Mouse (Mus musculus): ENCODE results near the gene Wnt9a.
"Not testable (repeated sequence)": the region's sequence is repeated elsewhere in the genome, so short reads cannot be mapped to it uniquely, and the experiment has no call there.

The Wnt9a gene

DNA sequence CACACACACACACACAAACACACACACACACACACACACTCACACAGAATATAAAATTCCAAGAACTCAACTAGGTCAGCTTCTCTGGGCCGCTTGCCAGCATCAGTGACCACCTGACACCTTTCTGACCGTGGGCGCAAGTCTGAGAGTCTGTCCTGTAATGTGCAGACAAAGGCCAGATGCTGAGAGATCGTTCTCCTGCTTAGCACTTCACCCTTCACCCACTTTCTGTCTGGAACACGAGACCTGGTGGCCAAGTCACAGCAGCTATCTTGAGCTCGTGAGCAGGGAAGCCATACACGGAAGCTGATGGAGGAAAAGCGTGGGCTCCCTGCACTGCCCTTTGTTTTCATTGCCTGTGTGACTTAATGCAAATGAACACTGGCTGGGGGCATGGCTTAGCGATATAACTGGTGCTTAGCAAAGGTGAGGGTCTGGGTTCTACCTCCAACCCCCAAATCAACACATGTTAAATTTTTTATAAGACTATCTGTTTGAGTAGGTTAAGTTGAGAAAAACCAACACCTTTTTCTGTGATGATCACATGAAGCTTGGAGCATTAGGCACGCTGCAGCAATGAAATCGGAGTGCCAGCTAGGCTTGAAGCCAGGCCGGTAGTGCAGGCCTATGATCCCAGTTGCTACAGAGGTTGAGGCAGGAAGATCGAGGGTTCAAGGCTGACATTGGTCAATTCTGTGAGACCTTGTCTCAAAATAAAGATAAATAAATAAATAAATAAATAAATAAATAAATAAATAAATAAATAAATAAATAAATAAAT lies 31.4 kb downstream of the Wnt9a start:
- no peak for DNase-seq

DNA sequence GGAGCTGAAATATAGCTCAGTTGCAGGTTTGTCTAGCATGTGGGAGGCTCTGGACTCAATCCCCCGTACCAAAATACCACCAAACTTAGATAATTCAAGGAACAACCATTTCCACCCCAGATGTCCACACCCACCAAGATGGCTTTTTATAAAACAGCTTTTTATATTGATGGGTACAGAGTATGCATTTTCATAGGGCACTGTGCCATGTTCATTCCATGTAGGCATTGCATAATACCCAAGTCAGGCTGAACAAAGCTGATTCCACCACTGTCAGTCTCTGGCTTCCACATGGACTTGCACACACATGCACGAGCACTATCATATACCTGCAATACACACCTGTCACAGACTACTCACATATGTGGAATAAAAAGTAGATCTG lies 32.0 kb downstream of the Wnt9a start:
- DNase-seq, result no peak

GRCm38 (mm10) chr11:59342956-59343355 lies 36.2 kb downstream of the Wnt9a start:
- DNase-seq, result no peak

DNA sequence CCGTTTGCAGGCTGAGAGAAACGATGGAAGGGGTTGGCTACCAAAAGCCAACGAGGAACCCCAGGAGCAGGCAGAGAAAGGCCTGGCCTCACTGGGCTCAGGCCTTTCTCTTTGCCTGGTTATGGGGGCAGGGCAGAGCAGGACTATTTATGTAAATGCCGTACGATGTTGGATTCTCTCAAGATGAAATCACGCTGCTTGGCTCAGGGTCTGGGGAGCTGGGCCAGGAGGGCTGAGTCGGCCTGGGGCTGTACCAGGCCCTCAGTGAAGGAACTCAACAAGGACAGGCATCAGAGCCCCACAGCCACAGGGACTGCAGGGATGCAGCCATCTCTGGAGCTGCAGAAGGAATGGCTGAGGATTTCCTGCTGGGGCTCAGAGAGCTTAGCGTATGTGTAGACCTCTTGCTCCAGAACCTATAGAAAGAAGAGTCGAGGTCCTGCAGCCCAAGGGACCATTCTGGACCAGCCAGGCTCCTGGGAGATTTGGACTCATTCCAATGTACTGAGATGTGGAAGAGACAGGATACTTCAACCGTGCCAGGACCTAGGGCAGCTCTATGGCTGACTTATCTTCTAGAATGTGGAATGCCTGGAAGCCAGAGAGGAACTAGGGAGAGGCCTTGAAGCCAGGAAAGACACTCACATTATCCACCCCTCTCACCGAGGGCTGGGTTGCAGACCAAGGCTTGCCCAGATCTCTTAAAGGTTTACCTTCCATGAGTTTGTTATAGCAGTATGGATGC lies 39.6 kb downstream of the Wnt9a start:
- DNase-seq, result no peak

- no peak for DNase-seq
These were observed 43.6 kb downstream of the Wnt9a start for GRCm38 (mm10) chr11:59350326-59350725.

DNA sequence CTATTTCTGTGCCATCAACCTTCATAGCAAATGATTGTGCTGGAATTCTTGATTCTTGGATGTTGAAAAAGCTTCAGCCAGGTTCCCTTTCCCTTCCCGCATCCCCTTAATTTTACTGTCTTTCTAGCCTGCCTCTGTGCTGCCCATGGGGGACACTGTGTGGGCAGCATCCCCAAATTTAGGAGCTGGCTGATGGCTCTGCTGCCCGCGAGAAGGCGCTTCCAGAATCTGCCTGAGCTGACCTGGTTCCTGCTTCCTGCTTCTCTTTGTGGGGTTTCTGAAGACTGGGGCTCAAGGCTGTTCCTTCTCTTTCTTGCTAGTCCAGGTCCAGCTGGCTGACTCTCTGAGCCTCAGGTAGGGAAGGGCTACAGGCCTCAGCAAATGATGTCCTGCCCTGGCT lies 48.1 kb downstream of the Wnt9a start:
- no peak for DNase-seq

DNA sequence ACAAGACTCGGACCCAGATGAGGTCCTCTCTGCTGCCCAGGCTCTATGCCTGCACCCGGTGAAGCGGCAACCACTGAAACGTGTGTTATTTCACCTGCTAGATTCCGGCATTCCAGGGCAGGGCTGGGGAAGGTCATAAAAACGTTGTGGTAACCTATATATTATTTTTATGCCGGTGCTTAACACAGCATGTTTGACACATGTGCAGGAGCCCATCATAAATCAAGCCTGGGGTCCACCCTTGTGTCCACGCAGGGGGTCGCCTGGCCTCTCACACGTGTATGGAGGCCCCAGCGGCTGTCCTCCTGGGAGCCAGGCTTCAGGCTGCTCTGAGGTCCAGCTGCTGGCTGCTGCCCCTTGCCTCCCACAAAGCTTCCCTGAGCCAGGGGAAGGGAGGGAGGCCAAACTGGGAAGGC lies 50.2 kb downstream of the Wnt9a start:
- no peak for DNase-seq

GRCm38 (mm10) chr11:59361291-59361690 lies 54.6 kb downstream of the Wnt9a start:
- DNase-seq, result no peak

- DNase-seq, result no peak
These were observed 57.3 kb downstream of the Wnt9a start for GRCm38 (mm10) chr11:59364007-59364406.

DNA sequence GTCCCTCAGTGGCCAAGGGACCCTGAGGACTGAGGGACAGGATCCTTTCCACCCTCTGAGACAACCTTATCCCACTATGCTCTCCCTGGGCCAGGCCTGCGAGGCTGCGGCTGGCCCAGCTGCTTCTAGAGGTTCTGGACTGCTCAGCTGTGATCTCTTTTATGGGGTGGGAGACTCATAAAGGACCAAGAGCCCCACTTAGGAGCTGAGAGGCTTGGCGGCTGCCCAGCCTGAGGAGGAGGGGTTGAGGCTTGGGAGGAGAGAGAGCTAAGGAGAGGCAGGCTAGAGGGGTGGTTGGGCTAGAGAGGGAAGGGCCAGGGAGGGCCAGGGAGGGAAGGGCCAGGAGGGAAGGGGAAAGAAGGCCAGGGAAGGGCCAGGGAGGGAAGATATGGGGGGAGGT lies 57.7 kb downstream of the Wnt9a start:
- DNase-seq, result no peak

DNA sequence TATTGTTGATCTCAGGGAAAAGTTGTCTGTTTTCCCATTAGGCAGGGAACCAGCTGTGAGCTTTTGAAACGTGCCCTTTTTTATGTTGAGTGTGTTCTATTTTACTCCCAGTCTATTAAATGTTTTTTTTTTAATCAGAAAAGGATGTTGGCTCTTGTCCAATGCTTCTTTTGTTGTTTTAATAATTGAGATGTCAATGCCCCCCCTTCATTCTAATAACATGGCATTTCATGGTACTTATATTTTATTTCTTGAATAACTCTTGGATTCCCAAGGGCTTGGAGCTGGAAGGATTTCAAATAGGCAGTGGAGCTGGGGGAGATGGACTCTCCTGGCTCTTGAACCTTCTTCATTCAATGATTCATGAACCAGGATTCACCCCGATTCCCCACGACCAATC lies 59.3 kb downstream of the Wnt9a start:
- no peak for DNase-seq

DNA sequence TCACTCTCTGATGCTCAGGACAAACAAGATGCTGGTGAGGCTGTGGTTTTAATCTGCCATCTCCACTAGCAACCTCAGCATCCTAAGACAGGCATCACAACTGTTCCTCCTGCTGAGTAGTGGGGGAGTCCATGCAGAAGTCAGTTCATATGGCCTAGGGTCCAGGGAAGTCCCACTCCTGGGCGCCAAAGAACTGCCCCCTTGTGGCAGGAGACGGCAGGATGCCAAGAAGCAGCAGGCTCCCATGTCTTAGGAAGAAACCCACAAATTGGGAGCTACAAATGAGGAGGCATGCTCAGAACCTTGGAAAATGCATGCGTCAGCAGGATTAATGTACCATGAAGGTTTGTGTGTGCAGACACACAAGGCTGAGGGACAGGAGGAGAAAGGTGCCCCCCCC lies 59.9 kb downstream of the Wnt9a start:
- DNase-seq, result no peak

GRCm38 (mm10) chr11:59367955-59368354 lies 61.2 kb downstream of the Wnt9a start:
- DNase-seq, result not testable (repeated sequence)

- DNase-seq, result no peak
These were observed 63.1 kb downstream of the Wnt9a start for GRCm38 (mm10) chr11:59369848-59370247.

GRCm38 (mm10) chr11:59375475-59375874 lies 68.7 kb downstream of the Wnt9a start, which contains the start of gene Prss38:
Gene Prss38 (minus strand): TSS chr11:59375657.
- no peak for DNase-seq

DNA sequence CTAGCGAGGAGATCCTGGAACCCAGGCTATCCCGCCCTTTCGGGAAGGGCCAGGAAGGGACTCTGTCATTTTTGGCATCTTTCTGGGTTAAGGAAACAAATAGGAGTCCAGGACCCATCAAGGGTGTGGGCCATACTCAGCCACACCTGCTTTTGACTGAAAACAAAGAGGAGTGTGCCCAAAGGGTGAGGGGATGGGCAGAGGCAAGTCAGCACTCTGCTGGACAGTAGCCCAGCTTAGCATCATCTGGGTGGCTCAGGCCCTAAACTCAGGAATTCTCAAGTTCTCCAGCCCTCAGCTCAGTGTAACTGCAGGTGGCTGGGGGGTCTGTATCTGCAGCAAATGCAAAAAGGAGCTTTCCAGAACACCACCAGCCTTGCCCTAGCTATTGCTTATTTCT lies 71.3 kb downstream of the Wnt9a start:
- DNase-seq, result no peak

- DNase-seq, result no peak
These were observed 72.8 kb downstream of the Wnt9a start for GRCm38 (mm10) chr11:59379547-59379946.
